Mouse (Mus musculus) induced T-regulatory cell, adult 2 months (primary cell): ENCODE measurements around the gene Stk33.
"Not testable (repeated sequence)": the region's sequence is repeated elsewhere in the genome, so short reads cannot be mapped to it uniquely, and the experiment has no call there.

Experiments used
- DNase-seq: peaks from one replicate; pipeline ENCODE4 v3.0.0-alpha.2; 2012; ENCODE audit warnings: low read depth

Stk33 gene

DNA sequence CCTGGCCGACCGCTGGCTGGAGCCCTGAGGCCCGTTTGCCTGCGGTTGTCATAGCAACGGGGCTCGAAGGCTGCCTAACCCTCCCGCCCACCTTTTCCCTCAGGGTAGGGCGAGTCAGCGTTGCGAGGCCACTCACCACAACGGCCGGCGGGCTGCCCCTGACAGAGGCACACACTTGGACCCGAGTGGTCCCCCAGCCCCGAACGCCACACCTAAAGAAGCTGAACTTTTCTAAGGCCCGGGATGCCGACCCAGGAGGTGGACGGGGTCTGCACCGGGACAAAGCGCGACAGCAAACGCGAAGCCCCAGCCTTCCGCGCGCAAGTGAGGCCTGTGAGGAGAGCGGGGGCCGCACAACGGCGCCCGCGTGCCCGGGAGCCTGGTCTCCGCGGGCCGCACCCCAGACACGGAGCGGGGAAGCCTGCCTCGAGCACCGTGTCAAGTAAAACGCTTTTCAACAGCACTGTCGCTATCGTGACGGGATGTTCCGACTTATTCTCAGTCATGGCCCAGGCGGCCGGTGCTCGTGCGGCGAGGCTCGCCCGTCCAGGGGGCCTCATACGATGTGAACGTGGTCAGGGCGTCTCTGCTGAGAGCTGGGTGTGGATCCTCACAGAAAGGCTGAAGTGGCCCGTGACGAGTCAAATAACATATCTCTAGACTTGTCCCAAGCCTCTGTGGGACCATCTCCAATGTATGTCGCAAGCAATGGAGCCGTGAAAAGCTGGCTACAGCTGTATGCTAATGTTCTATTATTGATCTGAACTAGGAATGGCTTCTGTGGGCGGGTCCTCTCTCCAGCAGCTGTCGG is at the start of gene Stk33:
Gene Stk33, minus strand, starts transcription at position 301 of the 811 bp plus-strand sequence.
- DNase-seq: no peak

DNA sequence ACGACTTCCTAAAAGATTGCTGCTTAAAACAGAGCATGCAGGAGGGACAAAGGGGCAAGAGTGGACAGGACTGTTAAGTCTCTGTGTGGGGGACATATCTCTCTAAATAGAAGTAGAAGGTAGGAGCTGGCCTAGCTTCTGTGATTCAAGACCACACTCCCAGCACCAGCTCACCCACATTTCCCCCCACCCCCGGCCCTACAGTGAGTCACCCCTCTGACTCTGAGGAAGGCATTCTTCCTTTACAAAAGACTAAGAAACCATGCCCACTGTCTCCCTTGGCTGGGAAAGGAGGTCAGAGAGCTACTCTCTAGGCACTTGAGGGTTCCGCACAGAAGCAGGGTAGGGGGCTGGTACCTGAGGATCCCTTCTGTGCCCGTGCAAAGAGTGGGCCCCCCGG is 45.3 kb upstream of the Stk33 start:
- DNase-seq: no peak

DNA sequence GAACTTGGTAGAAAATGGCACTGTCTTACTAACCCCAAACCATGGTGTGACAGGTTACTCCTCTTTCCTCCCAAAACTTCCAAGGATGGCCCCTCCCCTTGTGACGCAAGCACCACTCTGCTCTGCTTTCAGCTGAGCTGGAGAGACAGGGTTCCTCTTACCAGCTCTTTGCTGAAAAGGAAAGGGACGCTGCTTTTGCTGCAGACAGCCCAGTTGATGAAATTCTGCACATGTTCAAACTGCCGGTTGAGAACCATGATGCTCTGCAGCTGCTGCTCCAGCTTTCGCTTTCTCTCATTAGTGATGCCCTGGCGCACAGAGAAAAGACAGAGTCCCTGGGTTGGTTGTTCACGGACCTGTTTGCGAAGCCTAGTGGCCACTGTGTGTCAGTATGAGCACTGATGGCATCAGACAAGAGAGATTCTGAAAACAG is 41.9 kb upstream of the Stk33 start:
- DNase-seq: peak; percentile 2

DNA sequence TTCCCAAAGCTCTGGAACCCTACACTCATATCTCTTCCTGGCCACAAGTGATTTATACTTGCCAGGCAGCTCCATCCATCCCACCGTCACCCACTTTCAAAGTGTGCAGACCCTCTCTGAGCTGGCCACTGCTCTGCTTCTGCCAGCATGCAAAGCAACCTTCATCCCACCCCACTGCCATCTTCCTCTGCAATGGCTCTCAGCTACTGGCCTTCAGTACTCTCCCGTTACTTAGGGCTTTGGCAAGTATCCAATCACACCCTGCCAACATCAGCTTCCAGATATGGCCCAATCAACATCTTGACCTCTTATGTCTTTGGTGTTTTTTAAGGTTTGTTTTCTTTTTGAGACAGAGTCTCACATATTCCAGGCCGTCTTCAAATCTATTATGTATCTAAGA is 39.0 kb upstream of the Stk33 start:
- DNase-seq: no peak

DNA sequence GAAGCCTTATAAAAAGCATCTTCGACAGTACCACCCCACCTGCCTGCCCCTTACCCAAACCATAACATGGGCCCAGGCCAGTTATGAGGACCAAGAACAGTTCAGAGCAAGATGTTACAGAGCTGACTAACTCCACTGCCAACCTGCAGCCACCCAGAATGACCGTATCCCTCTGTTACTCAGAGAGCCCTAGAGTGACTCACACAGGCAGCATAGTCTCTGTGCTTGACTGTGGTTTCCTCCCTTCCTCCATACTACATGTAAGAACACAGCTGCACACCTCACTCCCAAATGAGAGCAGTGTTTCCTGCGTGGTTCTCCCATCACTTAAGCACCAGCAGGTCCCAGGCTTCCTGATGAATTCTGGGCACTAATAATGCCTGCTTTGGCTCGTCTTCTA is 31.8 kb upstream of the Stk33 start:
- no peak for DNase-seq

DNA sequence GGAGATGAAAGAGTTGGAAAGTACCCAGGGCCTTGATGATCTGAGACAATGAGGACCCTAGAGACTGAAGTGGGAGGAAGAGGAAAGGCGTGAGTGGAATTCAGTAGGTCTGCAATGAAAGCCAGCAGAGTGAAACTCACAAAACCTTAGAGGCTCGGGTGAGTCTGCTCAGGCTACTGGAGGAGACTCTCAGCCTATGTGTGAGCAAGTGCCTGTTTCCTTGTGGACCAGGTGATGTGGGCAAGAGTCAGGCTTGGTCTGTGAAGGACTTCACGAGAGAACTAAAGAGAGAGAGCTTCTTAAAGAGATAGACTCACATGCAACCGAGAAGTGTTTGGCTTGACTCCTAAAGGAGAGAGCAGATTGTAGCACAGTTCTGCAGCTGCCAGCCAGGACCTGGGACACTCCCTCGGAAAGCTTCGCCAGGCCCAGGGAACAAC is 29.4 kb upstream of the Stk33 start:
- DNase-seq: no peak

DNA sequence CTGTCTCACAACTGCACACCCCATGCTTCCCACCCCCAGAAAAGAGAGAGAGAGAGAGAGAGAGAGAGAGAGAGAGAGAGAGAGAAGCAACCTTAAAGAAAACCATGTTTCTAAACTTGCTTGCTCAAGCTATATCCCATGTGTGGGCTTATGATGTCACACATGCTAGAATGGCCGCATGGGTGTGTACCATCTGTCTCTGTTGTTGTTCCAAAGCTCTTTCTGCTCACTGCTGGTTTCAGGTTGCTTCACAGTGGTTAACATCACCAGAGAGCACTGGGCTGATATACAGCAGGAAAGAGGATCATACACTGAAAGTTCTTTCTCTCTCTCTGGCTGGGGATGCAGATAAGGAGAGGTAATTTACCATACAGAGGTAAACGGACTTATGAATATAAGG is 28.7 kb upstream of the Stk33 start:
- no peak for DNase-seq

DNA sequence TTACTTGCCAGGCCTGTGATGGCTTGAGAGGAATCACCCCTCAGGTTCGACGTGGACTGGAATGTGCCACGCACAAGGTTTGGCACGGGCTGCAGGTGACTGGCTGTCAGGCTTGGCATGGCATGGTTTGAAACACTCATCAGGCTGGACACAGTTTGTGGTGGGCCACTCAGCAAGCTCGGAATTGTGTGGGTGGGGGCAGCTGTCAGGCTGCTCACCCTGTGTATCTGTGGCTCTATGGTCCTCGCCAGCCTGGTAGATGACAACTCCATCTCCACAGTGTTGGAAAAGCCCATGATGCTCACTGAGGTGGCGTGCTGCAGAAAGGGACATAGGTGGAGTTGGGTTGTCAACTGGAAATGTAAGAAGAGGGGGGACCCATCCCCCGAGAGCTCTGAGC is 21.8 kb upstream of the Stk33 start:
- no peak for DNase-seq

DNA sequence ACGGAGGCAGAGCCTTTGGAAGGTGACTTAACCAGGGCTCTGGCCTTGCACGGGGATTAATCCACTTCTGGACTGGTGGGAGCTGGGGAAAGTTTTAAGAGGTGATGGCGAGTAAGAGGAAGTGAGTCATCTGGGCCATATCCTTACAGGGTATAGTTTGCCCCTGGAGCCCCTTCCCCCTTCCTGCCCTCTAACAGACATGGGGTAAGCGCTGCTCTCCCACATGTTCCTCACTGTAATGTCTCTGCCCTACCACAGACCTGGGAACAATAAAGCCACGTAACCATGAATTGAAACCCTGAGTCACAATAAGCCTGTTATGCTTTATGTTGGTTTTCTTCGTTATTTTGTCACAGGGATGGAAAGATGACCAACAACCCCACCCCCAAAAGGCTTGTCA is 17.7 kb upstream of the Stk33 start:
- no peak for DNase-seq

DNA sequence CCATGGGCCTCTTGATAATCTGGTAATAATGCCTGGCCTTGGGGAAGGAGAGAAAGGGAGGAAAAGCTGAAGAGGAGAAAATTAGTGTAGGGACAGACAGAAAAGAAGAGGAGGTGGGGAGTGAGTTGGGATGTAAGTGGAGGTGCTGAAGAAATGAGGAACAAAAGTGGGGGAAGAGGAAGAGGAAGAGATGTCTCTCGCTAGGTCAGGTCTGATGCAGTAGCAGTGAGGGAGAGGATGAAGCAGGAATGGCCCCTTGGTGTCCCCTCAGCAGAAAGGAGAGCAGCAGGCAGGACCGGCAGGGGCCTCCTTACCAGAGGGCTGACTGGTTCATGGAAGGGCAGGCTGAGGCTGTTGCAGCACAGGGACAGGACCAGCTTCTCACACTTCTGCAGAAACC is 16.9 kb upstream of the Stk33 start:
- no peak for DNase-seq

DNA sequence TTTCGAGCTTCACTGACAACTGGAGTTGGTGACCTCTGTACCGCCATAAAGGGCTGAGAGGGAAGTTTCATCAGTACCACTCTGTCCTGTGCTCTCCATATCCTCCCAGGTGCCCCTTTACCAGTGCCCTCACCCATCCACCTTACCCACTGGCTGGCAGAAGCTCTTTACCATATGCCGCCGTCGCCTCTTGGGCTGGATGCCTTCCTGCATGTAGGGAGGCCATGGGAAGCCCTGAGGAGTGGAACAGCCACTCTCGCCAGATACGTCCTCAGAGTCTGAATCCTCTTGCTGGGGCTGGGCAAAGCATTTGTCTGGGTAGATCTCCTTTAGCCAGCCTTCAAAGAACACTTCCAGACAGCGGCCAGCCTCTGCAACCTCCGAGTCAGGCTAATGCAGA is 16.0 kb upstream of the Stk33 start:
- no peak for DNase-seq

DNA sequence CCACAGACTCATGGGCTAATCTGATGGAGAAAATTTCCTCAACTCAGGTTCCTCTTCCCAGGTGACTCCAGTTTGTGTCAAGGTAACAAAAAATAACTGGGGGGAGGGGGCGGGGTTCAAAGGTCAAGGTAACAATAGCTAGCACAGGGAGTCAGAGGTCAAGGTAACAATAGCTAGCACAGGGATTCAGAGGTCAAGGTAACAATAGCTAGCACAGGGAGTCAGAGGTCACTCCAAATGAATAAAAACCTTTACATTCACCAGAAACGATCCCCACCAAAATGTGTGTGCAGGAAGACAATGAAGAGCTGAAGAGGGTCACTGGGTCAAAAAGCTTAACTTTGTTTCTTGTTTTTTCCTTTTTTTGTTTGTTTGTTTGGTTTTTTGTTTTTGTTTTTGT is 9.2 kb upstream of the Stk33 start:
- DNase-seq: no peak

DNA sequence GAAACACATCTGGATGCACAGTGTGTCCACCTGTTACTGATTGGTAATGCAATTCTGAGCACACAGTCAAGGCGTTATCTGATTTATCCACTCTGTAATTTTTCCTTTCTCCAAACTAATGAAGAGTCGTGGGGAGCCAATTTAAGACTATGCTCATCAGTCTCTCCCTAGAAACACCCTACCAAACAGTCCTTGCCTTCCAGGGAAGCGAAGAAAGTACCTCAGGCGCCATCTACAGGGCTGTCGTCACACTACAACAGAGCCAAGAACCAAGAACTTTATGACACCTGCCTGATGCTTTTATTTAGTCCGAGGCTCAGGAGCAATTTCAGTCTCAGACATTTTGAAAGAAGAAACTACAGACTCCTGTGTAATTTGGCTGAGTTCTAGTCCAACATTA is 6.1 kb upstream of the Stk33 start:
- DNase-seq: peak; percentile 30

DNA sequence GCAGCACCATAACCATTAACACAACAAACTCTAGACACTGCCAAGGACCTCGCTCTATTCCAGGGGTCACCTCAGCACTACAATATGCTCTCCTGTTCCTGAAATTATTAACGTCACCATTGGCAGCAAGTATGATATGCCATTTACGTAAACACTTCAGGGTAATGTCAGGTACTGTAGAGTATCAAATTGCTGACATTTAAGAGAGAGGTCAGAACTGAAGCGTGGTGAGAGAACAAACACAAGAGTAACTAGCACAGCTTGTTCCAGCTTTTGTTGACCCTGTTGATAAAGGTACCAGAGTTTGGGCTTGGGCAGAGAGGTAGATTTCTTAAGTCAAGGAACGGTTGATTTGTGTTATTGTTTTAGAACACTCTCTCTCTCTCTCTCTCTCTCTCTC is 3.9 kb upstream of the Stk33 start:
- DNase-seq: no peak

DNA sequence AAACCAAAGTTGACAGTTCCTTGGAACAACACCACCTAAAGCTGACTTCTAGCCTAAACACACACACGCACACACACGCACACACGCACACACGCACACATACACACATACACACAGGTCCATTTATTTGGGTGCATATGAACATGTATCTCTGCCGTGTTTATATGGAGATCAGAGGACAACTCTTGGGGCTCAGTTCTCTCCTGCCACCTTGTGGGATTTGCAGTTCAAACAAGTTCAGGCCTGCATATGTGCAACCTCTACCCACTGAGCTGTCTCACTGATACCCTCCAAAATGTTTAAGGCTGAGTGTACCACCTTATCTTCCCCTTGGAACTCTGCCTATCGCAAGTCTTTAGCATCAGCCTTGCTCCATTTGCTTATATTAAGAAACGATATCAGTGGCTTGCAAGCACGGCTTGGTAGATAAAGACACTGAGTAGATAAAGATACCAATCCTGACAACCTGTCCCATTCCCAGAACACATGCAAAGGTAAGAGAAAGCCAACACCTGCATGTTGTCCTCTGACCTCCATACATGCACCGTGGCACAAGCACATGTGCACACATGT is 1.9 kb upstream of the Stk33 start:
- no peak for DNase-seq

DNA sequence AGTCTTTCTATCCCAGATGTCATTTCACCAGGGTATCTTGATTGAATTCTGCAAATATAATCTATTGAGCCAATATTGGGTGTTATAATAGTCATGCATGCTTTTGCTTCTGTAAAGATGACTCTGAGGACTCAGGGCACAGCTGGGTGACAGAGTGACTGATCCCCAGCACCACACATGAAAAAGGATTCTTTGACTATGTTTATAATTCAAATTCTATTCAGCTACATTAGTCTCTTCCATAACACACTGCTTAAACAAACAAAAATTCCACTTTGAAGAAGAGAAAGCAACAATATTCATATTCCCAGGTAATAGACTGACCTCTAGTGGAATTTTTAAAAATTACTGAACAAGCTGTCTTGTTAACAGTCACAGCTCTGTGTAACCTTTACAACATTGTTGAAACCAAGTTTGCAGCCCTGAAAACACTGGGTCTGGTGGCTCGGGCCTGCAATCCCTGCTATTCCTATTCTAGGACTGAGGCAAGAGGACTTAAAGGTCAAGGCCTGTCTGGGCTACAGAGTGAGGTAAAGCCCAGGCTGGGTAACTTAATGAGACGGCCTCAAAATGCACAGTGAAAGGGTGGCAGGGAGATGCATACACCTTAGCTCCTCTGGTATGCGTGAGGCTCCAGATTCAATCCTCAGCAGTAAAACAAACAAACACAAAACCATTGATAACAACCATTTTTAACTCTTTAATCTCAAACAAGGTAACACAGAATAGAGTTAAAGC is 14.3 kb downstream of the Stk33 start:
- peak; percentile 20 for DNase-seq

DNA sequence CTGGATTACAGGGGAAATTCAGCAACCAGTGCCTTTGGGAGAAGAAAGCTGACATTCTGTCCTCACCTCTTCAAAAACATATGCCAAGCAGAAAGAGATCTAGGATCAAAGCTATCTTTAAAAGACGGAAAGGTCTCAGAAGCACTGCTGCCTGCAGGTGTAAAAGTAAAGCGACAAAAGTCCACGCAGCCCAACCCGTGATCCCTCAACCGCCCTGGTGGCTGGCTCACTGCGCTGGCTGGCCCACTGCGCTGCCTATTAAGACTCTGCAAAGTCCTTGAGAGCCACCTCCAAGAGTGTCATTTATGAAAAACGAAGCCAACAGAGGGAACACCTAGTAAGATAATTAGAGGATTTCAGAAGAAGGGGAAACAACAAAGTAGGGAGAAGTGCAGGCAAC is 16.1 kb downstream of the Stk33 start:
- DNase-seq: no peak

DNA sequence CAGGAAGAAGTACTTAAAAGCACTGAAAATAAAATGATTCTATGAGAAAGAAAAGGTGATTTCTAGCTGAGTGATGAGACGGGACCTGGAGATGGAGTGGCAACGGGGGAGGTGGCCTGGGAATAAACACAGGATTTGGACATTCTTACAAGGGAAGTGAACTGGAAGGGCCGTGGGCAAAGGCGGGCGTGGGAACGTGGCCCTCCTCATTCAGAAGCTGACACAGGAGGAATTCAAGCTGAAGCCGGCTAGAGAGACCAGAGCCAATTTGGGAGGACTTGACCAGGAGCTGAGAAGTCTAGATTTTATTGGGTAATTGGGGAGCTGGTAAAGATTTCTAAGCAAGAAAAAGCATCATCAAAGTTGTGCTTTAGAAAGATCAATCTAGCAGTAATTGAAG is 33.4 kb downstream of the Stk33 start:
- DNase-seq: no peak

DNA sequence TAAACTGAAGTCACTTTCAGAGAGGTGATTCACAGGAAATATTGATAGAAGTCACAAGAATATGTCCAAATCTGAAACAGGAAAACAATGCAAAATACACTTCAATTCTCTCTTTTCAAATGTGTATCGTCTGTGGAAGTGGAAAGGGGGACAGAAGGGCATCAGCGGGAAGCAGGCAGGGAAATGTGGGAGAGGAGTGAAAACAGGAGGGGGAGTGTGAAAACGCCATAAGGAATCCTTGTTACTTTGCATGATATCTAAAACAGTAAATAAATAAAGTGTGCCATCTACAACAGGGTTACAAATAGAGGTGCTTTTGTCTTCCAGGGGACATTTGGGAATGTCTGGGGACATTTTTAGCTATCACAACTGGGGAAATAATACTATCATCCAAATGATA is 39.6 kb downstream of the Stk33 start:
- DNase-seq: no peak

DNA sequence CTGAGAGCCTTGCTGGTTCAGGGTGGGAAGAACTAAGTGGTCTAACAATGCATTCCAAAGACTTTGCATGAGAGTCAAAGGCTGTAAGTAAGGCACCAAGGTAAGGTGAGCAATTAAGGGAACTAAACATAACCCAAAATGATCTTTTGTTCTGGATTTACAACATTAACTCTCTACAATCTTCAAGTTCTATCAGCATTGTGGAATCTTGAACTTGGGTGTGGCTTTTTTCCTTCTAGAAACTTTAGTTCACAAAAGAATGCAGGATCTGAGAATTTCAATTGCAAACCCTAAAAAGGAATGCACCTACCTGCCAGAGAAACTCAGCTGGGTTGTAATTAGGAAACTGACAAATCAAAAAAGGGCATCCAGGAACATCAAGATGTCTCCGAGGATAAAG is 57.8 kb downstream of the Stk33 start:
- DNase-seq: no peak

DNA sequence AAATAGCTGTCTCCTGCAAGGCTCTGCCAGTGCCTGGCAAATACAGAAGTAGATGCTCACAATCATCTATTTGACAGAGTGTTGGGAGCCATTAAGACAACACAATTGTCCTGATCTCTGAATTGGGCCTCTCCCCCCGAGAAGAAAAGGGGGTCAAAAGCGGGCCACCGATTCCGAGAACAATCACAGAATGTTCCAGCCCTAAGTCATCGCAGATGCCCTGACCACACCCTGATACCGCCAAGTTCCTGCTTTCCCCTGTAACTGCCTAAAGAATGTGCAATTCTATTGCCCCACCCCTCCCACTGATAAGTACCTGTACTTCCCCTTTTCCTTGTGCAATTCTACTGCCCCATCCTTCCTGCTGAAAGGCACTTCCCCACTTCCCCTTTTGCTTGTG is 65.3 kb downstream of the Stk33 start:
- DNase-seq: not testable (repeated sequence)

DNA sequence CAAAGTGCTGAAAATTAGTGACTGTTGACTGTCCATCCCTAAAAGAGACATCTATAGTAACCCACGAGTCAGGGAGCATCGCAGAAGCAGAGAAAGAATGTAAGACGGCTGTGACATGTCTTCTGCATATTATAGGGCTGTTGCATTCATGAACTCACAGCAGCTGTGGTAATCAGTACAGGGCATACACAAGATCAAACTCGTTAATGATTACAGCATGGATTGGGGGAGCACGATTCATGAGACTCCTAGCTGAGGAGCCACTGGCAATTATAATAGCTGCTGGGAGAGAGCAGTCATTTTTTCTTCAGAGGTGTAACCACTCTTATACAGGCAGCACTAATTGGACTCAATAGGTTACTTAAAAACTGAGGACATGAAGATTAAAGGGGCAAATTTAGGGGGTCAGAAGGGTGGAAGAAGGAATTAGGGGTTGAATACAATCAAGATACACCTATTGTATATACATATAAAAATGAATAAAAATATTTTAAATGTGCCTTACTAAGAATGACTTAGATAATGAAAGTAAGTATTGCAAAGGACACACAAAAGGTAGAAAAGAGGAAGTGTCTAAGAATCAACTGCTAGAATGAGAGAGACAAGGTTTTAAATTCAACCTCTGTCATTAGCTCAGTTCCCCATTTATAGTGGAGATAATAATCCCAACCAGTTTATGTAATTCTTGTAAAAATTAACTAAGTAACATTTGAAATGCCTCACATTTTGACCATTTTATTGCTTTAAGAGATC is 80.3 kb downstream of the Stk33 start:
- DNase-seq: no peak

DNA sequence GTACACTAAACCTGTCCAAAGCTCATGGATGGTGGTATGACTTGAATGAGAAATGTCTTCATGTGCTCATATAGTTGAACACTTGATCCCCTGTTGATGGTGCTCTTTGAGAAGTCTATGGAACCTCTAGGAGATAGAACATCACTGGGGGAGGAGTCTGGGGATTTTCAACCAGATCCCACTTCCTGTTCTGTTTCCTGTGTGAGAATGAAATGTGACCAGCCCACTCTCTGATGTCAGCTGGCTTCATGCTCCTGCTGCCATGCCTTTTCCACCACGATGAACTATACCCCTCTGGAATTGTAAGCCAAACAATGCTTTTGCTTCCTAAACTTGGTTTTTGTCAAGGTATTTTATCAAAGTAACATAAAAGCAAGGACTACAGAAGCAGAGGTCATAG is 81.0 kb downstream of the Stk33 start:
- peak; percentile 4 for DNase-seq
